Mouse (Mus musculus): Measurements from ENCODE around the gene Scml4.

Gene Scml4

DNA sequence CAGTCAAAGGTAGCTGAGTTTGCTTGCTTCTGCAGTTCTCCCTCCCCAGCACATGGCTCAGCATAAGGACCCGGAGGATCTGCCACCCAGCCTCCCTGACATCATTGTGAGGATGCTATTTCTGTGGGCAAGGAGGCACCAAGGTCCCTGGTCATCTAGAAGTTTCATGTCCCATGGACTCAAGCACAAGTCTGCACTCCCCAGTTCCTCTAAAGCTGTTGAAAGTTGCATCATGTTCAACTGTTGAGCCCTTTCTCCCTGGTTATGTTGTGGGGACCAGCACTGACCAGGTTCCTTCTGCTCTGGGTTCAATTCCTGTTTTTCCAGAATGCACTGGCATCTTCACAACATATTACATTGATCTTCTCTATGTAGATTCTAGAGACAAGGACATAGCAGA, 42.9 kb downstream of the Scml4 start:
- DNase-seq (ENCODE audit: low read depth, low spot score): no peak

DNA sequence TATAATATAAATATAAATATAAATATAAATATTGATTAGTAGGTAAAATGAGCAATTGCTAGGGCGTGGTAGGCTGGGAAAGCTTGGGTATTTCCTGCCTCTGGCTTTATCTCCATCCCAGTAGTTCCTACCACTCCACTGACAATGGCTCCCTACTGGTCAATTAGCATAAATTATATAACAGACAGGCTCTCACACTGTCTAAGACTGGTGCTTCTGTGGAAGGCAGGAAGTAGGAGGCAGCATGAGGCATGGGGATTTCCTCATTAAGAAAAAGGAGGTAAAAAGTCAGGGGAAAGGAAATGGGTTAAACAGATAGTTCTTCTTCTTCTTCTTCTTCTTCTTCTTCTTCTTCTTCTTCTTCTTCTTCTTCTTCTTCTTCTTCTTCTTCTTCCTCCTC, 48.4 kb downstream of the Scml4 start:
- DNase-seq (ENCODE audit: low read depth, low spot score): no peak

DNA sequence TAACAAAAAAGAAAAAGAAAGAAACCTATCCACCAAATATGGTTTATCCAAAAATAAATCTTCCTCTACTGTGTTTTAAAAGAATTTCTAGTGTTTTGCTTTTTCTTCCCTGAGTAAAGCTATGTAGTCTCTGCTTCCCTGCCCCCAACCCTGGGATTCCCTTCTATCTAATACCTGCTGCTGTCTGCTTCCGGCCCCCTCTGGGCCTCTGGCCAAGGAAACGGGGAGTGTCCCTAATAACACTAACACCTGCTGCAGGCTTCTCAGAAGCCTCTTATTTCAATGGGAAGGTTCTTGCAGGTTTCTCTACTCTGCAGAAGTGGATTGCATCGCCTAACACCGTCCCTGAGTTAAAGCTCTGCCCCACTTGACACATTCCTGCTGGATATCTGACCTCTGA, 50.4 kb downstream of the Scml4 start:
- no peak for DNase-seq (ENCODE audit: low read depth, low spot score)

DNA sequence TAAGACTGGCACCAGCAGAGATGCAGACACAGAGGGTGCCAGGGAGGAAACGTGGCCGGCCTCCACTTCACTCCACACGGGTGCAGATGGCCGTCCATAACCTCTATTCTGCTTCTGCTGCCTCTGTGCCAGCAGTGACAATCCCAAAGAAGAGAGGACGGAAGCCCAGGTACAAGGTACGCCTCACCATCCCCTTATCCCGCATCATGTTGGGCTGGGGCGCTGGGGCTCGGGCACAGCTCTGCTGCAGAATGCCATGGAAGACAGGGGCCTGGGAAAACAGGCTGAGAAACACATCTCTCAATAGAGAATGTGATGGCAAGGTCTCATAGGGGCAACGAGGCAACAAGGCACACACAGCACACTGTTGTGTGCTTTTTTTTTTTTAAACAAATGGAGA, 51.9 kb downstream of the Scml4 start:
- DNase-seq (ENCODE audit: low read depth, low spot score): no peak

DNA sequence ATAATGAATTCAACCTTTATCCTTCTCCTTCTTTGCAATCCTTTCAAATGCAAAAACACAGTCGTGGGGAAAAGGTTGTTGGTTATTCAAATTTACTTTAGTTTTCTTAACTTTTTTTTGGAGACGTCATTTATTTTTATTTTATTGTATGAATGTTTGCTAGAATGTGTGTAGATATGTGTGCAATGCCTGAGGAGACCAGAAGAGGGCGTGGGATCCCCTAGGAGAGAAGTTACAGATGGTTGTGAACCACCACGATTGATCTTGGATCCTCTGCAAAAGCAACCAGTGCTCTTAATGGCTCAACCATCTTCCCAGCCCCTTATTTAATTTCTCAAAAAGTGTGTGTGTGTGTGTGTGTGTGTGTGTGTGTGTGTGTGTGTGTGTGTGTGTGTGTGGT, 53.0 kb downstream of the Scml4 start:
- DNase-seq (ENCODE audit: low read depth, low spot score): no peak

DNA sequence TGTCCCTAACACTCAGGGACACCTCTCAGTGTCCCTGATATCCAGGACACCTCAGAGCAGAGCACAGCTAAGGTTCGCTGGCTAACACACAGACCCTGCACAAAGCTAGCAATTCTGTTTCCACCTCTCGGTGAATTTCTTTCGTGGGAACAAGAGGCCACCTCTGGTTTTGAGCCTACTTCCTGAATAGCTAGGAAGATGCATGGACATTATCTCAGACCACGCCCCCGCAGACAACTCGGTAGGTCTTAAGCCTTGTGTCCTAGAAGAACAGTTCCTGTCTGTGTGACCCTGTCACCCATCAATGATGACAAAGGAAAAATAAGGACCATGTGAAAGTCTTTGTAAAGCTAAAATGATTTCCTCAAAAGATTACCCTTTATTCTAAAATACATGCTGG, 54.0 kb downstream of the Scml4 start:
- DNase-seq (ENCODE audit: low read depth, low spot score): no peak

DNA sequence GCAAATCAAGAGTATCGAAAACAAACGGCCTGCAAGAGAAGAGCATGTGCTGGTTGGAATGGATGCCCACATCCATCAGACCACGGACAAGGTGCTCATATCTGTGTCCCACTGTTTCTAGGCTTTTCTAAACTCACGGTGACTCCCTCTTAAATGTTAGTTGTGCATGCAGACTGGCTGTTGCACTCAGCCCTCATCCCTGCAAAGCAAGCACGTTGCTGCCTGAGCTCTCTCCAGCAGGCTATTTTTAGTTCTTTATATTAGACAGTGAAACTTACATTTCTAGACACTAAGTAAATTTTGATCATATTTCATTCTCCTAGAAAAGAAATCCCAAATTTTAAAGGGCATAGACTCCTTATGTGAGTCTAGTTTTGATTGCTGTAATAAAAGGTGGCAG, 57.2 kb downstream of the Scml4 start:
- no peak for DNase-seq (ENCODE audit: low read depth, low spot score)

DNA sequence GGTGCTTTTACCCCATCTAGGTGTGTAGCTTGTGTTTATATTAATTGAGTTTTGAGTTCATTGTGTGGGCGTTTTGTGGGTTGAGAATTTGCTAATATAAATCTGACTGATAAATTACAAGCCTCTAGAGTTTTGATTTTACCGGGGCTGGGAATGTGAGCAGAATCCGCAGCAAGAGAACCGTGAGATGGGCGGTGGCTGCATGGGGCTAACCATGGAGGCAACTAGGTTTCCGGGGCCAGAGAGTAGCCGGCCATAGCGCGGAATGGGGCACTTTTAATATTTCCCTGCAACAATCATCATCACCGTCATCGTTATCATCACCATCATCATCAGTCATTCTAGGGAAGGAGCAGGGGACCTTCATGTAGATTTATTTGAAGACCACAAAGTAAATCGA, 59.6 kb downstream of the Scml4 start:
- DNase-seq (ENCODE audit: low read depth, low spot score): no peak

DNA sequence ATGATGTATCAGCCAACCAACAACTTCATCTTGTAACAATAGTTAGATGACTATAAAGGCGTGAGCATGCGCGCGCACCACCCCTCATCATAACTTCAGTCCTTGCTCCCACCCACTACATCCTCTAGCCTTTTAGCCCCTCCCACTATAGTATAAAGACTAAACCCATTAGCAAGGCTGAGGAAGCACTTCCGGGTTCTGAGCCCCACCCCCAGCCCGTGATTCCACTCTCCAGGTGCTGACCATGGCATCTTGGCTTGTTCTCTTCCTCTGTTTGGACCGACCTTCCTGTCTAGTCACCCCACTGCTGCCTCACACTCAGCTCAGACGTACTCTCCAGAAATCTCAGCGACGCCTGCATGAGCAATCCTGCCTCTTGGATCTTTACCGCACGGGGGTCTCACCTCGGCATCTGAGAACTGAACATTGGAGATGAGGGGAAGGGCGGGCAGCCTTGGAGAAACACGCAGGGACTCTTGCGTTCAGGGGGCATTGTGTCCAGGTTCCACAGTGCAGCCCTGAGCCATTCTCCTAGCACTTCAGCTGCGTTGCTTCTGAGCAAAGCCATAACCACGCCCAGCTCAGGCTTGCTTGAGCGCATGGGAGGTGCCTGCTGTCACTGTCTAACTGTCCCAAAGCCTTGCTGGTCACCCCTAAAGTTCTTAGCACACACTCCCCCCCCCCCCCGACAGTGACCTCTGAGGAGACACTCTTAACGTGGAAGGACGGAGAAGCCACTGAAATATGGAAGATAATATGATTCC, 65.1 kb downstream of the Scml4 start:
- DNase-seq (ENCODE audit: low read depth, low spot score): no peak

DNA sequence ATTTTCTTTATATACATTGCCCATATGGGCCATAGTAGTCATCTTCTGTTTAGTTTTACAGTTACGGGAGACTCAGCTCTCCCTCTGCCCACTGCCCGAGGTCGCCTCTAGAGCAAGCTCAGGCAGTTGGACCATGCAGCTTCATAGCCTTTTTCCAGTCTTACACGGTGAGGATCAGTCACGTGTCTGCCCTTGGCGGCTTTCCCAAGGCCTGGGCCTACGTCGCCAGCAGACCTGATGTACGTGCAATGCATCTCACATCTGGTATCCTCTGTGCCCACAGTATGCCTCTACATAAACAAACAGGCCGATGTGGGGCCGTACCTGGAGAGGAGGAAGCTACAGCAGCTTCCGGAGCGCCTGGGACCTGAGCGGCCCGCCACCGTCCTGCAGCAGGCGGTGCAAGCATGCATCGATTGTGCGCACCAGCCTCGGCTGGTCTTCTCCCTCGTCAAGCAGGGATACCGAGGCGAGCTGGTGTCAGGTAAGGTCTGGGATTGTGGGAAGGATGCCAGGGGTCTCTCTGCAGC, 70.0 kb downstream of the Scml4 start:
- DNase-seq (ENCODE audit: low read depth, low spot score): no peak

DNA sequence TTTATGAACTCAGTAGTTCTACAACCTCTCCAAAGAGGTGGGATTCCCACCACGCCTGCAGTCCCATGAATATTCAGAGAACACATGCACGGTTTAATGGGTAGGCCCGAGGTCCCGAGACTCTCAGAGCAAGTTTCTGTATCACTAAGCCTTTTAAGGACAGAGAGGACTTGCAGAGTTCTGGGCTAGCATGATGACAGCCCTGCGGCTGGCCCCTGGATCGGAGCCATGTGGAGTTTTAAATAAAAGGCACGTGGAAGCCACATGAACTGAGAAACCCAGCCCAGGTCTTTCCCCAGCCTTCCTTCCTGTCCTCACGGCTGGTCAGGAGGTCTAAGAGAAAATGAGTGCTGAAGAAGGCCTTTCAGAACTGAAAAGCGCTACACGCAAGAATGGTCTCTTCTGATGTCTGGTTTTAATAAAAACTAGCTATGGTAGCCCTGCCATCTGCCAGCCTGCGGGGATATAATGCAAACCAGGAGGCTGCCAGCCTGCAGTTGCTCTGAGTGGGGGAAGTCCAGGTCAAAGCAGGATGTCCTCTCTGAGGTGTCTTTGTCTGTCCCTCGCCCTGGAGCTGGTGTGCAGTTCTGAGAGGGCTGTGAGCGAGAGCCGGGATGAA, 72.8 kb downstream of the Scml4 start:
- no peak for DNase-seq (ENCODE audit: low read depth, low spot score)

DNA sequence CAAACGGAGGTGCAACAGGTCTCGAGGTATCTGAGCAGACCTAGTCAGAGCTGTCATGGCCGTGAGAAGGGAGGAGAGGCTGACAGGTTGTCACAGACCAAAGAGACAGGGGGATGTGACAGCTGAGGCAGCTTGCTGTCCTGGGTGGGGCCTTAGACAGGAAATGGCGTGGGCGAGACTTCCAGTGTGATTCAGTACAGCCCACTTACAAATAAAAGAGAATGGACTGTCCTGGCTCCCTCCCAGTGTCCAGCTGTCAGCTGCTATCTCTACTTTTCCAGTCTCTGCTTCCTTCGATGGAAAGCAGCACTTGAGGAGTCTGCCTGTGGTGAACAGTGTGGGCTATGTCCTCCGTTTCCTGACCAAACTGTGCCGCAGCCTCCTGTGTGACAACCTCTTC, 74.5 kb downstream of the Scml4 start:
- DNase-seq (ENCODE audit: low read depth, low spot score): no peak

DNA sequence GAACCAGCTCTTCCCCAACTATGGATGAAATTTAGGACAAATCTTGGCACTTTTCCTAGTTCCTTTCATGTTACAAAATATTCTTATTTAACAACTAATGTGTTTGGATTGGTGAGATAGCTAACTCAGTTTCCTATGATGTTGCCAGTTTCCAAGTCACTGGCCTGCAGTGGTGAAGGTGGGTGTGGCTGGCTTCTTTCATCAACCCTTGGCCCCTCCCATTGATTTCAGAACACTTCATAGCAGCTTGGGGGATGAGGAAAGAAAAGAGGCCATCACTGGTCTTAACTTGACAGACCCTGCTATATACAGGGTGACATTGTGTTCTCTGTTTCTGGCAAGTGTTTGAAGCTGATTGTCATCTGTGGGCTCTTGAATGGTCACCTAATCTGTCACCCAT, 76.0 kb downstream of the Scml4 start:
- DNase-seq (ENCODE audit: low read depth, low spot score): no peak

DNA sequence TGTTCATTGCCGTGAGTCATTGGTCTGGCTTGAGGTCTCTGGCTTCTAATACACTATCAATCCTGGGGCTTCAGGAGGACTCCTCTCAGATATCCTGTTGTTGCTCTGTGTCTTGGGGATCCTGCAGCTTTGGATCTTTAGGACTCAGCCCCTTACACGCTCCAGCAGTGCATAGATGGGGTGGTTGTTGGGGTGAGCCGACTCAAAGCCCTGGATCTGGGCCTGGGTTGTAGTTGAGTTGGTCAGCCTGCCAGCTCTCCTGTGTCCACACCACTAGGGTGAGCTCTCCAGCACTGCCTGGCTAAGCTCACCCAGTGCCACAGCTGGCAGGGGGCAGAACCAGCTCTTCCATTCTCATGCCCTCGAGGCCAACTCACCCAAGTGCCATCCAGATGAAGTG, 78.2 kb downstream of the Scml4 start:
- DNase-seq (ENCODE audit: low read depth, low spot score): no peak

DNA sequence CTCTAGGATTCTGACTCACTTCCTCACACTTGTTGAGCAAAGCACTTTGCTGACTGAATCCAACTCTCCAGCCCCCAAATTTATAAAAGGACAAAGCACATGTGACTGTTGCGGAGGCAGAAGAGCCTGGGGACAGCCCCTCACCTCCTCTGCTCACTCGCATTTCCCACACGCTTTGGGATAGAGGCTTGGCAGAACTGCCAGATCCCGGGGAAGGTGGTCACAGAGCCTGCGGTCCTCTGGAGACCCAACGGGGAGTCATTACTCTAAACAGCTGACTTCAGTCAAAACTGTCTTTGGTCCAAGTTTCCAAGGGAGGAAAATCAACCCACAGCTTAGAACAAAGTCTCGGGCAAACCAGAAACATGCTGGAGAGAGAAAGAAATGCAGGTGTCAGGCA, 79.5 kb downstream of the Scml4 start:
- DNase-seq (ENCODE audit: low read depth, low spot score): no peak

DNA sequence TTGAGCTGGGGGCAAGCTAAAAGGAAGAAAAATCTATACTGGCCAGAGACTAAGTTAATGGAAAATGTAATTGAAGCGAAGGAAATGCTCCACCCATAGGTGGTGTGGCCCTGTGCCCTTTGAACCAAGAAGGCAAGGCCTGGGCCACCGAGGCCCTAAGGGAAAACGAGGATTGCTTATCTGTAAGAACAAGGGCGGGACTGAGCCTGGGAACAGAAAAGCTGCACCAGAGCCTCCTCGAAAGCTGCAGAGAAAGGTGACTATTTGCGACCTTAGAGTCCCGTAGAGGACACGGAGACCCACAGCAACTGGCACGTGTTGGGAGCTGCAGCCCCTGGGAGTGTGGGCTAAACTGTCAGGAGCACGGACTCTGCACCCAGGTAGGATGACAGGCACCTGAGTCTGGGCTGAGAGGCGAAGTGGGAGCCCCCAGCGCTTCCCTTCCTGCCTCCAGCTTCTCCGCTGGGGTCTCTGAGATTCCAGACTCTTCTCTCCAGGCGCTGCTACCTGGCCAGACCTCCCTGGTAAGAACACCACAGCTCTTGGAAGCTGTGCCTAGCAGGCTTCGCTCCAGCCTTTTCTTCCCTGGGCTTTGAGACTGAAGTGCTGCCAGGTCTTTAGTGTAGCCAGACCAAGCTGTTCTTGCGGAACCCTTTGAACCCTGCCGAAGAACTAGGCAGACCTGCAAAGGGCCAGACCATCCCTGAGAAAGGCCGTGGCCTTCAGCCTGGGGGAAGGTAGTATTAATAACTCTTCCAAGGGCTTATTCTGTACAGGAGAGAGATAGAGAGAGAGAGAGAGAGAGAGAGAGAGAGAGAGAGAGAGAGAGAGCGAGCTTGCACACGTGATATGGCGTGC, 80.3 kb downstream of the Scml4 start:
- no peak for DNase-seq (ENCODE audit: low read depth, low spot score)

DNA sequence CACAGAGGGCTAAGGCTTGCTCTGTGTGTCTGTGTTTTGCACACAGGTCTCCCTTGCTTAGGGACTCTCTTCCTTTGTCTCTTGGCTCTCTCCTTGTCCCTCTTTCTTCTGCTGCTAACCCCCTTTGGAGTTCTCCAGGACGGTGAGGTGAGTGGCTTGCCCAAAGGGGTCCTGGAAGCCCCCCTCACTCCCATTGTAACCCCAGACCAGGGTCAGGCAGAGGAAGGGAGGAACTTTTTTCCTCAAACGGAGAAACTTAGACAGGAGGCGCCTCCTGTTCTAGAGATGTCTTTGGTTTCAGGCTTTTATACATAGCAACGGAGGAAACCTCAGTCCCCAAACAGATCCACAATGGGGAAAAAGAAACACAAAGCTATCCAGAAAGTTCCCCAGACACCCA, 81.1 kb downstream of the Scml4 start:
- DNase-seq (ENCODE audit: low read depth, low spot score): no peak

DNA sequence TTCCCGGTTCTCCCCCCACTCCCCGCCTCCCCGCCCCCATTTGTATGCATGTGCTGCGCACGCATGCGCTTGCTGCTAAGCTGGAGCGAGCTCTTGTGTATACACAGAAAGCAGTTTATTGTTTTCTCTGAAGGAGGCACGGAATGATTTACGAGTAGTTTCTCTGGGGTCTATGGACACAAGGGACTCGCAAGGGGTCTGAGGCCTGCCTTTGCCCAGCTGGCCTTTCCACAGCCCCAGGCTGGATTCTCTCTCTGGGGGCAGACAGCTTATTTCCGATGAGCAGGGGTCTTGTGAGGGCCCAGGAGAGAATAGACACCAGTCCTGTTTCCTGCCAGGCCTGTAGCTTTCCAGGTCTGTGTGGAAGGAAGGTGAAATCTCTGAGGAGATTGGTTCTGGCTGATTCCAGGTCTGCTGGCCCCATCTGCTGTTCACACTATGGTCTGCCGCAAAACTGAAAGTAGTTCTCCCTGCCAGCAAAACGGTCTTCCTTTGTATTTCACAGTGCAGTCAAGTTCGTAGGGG, 81.6 kb downstream of the Scml4 start:
- no peak for DNase-seq (ENCODE audit: low read depth, low spot score)

DNA sequence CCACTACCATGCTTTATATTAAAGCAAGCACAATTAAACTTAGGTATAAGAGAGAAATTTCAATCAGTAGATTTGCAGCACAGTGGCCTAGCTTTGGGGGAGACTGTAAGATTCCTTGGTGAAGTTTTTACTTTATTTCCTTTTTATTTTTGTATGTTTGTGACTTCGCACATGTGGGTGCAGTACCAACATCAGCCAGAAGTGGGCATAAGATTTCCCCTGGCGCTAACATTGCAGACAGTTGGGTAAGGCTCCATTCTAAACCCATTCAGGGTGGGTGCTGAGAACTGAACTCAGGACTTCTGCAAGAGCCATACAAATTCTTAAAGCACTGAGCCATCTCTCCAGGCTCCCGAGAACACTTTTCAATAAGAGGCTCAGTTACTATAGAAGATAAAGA, 82.1 kb downstream of the Scml4 start:
- DNase-seq (ENCODE audit: low read depth, low spot score): no peak

DNA sequence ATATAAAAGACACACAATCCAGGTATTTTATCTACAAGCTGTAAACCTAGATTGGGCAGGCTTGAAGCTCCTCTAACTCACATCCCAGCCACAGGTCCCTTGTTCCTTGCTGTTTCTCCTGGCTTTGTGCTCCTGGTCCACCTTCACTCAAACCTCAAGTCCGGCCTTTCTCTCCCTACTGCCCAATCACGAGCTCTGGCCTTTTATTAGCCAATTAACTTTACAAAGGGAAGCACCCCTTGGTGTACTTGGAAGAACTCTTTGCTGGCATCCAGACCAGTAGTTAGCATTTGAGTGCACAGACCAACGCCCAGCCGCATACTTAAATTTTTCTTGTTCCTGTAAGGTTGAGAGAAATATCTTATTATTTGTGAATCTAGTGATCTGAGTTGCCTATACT, 85.1 kb downstream of the Scml4 start:
- DNase-seq (ENCODE audit: low read depth, low spot score): no peak

DNA sequence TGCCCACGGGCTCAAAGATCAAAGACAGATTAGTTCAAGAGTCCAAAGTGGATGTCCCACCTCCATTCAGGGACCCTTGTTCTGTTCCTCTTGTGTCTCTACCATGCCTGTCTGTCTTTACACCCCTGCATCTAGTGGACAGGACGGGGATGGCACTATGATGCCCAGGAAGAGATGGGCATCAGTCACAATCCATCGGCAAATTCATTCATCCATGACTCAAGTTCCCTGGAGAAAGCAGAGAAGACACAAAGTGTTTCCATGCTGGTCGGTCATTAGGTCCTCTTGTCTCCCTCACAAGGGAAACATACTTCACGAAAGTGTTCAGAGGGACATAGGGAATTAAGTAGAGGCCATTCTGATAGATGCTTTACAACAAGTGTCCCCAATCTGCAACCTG, 87.2 kb downstream of the Scml4 start:
- DNase-seq (ENCODE audit: low read depth, low spot score): no peak

DNA sequence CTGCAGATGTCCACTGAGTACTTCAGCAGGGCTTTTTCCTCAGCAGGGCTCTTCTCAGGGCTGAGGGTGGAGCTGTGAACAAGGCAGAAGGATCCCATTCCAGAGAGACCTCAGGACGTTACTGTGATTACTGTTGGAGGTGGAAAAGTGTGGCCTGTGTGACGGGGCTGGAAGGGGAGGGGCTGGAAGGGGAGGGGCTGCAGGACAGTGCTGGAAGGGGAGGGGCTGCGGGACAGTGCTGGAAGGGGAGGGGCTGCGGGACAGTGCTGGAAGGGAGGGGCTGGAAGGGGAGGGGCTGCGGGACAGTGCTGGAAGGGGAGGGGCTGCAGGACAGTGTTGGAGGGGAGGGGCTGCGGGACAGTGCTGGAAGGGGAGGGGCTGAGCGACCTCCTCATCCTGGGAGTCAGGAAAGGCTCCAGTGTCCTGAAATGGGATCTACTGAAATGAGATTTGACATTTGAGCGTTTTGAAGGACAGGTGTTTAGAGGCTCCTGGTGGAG, 90.1 kb downstream of the Scml4 start:
- DNase-seq (ENCODE audit: low read depth, low spot score): no peak

Data from c-Kit-negative CD71-positive TER-119-positive erythroid progenitor cells, embryonic 14.5 days (primary cell).